Mouse (Mus musculus) liver, adult 2 months (tissue): ENCODE results near the gene Klf13. TPM values are rescaled to one million over a fixed set of nuclear protein-coding genes. Genes with fewer than 3 reads are reported as not detected.

Experiments used
- DNase-seq: peaks from one replicate; pipeline ENCODE4 v3.0.0-alpha.2; 2011; ENCODE audit warnings: low read depth, low spot score; ENCODE audit errors: extremely low read depth
- H3K27ac ChIP-seq: fragments of 200-500 bp; replicated peaks from 2 replicates; pipeline ENCODE4 v1.5.1; 2012; ENCODE audit warnings: low read depth, mild to moderate bottlenecking, control low read depth, inconsistent platforms, low read length; ENCODE audit not compliant: insufficient read depth
- H3K27me3 ChIP-seq: fragments of 200-500 bp; 2 replicates; pipeline ENCODE4 v1.6.1; 2012; ENCODE audit warnings: mild to moderate bottlenecking, moderate library complexity, low read length, inconsistent platforms; ENCODE audit not compliant: control insufficient read depth, insufficient read depth
- H3K36me3 ChIP-seq: fragments of 200-500 bp; 2 replicates; pipeline ENCODE4 v1.6.1; 2012; ENCODE audit warnings: low read length, inconsistent platforms; ENCODE audit not compliant: control insufficient read depth, insufficient read depth
- H3K4me1 ChIP-seq: fragments of 200-500 bp; 2 replicates; pipeline ENCODE4 v1.6.1; 2011; ENCODE audit warnings: low read length; ENCODE audit not compliant: control insufficient read depth, insufficient read depth
- H3K4me3 ChIP-seq: fragments of 200-500 bp; 2 replicates; pipeline ENCODE4 v1.5.1; 2011; ENCODE audit warnings: low read depth, mild to moderate bottlenecking, control low read depth, low read length, moderate library complexity; ENCODE audit not compliant: insufficient read depth
- H3K79me2 ChIP-seq: fragments of 200-500 bp; 2 replicates; pipeline ENCODE4 v1.6.1; 2012; ENCODE audit warnings: inconsistent platforms, mild to moderate bottlenecking, low read length, moderate library complexity; ENCODE audit not compliant: control insufficient read depth, insufficient read depth
- H3K9ac ChIP-seq: fragments of 200-500 bp; 2 replicates; pipeline ENCODE4 v1.6.1; 2012; ENCODE audit warnings: low read depth, mild to moderate bottlenecking, control low read depth, inconsistent platforms, low read length
- CTCF ChIP-seq: fragments of 200-500 bp; IDR thresholded peaks from 2 replicates; pipeline ENCODE4 v1.5.1; 2011; ENCODE audit warnings: low read depth, low read length, control low read depth
- POLR2A ChIP-seq: fragments of 200-500 bp; IDR thresholded peaks from 2 replicates; pipeline ENCODE4 v1.6.1; 2011; ENCODE audit warnings: low read length, control low read depth; ENCODE audit not compliant: insufficient read depth; ENCODE audit errors: extremely low read depth
- WGBS: fragments of 180-500 bp; shearing (Covaris S2); methylation state at CpG from one replicate; pipeline ENCODE4 v1.1.7; 2018; 5-methylcytosine and 5-hydroxymethylcytosine counted together
- polyA plus RNA-seq: library from polyadenylated mRNA; depleted of rRNA; stranded (reverse); fragments of >200 nt; gene quantifications from 2 replicates; pipeline ENCODE4 v1.2.3, GENCODE M21; 2012
- total RNA-seq: library from RNA; depleted of rRNA; stranded (reverse); fragments of >200 nt; gene quantifications from 2 replicates; pipeline ENCODE4 v1.2.3, GENCODE M21; 2014

Gene Klf13
- total and polyA plus RNA-seq, 2 experiments: 14.1 to 26.4 TPM

GRCm38 (mm10) chr7:63943946-63944345, 5.2 kb upstream of the Klf13 start:
- H3K4me3 ChIP-seq: no peak overlapping the region
- DNase-seq: no peak
- no peaks in the 10 kb centered on the region for H3K27me3 ChIP-seq
- no peaks in the 10 kb centered on the region for H3K79me2 ChIP-seq
- no peak overlapping the region for H3K27ac ChIP-seq
- H3K36me3 ChIP-seq: no peaks in the 10 kb centered on the region
- TF ChIP-seq POLR2A: no peak
- no peak for TF ChIP-seq CTCF
- H3K4me1 ChIP-seq: no peaks in the 10 kb centered on the region
- H3K9ac ChIP-seq: no peak overlapping the region
- WGBS: 52% methylated on average over 2 of the region's 2 CpGs

GRCm38 (mm10) chr7:63941501-63941900, 2.8 kb upstream of the Klf13 start:
- no peak for DNase-seq
- Histone ChIP-seq H3K4me1 (no peaks in the 10 kb centered on the region), H3K27me3 (no peaks in the 10 kb centered on the region), H3K79me2 (peaks cover 9% of the 10 kb centered on the region), H3K4me3 (no peak overlapping the region), H3K27ac (no peak overlapping the region), H3K36me3 (no peaks in the 10 kb centered on the region), H3K9ac (no peak overlapping the region)
- WGBS: 76% methylated on average over 4 of the region's 4 CpGs
- no peak for TF ChIP-seq CTCF
- no peak for TF ChIP-seq POLR2A

GRCm38 (mm10) chr7:63941050-63941449, 2.3 kb upstream of the Klf13 start:
- Histone ChIP-seq H3K4me3 (no peak overlapping the region), H3K9ac (no peak overlapping the region), H3K4me1 (no peaks in the 10 kb centered on the region), H3K79me2 (peaks cover 9% of the 10 kb centered on the region), H3K36me3 (no peaks in the 10 kb centered on the region), H3K27me3 (no peaks in the 10 kb centered on the region), H3K27ac (no peak overlapping the region)
- TF ChIP-seq POLR2A (no peak), CTCF (no peak)
- DNase-seq: no peak
- 83% methylated on average over 3 of the region's 3 CpGs for WGBS

- Histone ChIP-seq H3K9ac (no peak overlapping the region), H3K36me3 (no peaks in the 10 kb centered on the region), H3K27me3 (no peaks in the 10 kb centered on the region), H3K4me3 (no peak overlapping the region), H3K4me1 (peaks cover 4% of the 10 kb centered on the region), H3K27ac (no peak overlapping the region), H3K79me2 (peaks cover 17% of the 10 kb centered on the region)
- DNase-seq: no peak
- 88% methylated on average over 5 of the region's 5 CpGs for WGBS
- TF ChIP-seq POLR2A (no peak), CTCF (no peak)
Measured at GRCm38 (mm10) chr7:63940321-63940720, 1.6 kb upstream of the Klf13 start.

- Histone ChIP-seq H3K27ac (peak overlapping the region; percentile 98), H3K27me3 (no peaks in the 10 kb centered on the region), H3K9ac (peak overlapping the region; percentile 90), H3K79me2 (peaks cover 25% of the 10 kb centered on the region), H3K4me3 (peak overlapping the region; percentile 82), H3K4me1 (peaks cover 13% of the 10 kb centered on the region), H3K36me3 (no peaks in the 10 kb centered on the region)
- peak; percentile 65 for DNase-seq
- under 1% methylated on average over 39 of the region's 39 CpGs for WGBS
- TF ChIP-seq POLR2A (no peak), CTCF (peak; percentile 55)
Measured at GRCm38 (mm10) chr7:63939397-63939951, 759 bp upstream of the Klf13 start.

- under 1% methylated on average over 114 of the region's 121 CpGs for WGBS
- Histone ChIP-seq H3K36me3 (no peaks in the 10 kb centered on the region), H3K4me3 (peak overlapping the region; percentile 92), H3K4me1 (peaks cover 20% of the 10 kb centered on the region), H3K9ac (peak overlapping the region; percentile 97), H3K27me3 (no peaks in the 10 kb centered on the region), H3K79me2 (peaks cover 36% of the 10 kb centered on the region), H3K27ac (peak overlapping the region; percentile 98)
- TF ChIP-seq POLR2A (peak; percentile 92), CTCF (0 out of 2 replicates have a peak, but pooled peaks have one; percentile 0)
- DNase-seq: peak; percentile 10
Measured at GRCm38 (mm10) chr7:63938066-63938913, 425 bp downstream of the Klf13 start.
